Mouse (Mus musculus) ovary, adult 18-20 months (tissue): Measurements from ENCODE around the gene Gm10719.
"Not testable (repeated sequence)": the region's sequence is repeated elsewhere in the genome, so short reads cannot be mapped to it uniquely, and the experiment has no call there.

Source experiments
- DNase-seq: peaks from one replicate; pipeline ENCODE4 v3.0.0; 2022; ENCODE audit warnings: low spot score, mixed read lengths

Gm10719 gene

GRCm38 (mm10) chr9:3017108-3017507 is at the start of gene Gm10719:
TSS of gene Gm10719 (plus strand) at chr9:3017408.
- not testable (repeated sequence) for DNase-seq

DNA sequence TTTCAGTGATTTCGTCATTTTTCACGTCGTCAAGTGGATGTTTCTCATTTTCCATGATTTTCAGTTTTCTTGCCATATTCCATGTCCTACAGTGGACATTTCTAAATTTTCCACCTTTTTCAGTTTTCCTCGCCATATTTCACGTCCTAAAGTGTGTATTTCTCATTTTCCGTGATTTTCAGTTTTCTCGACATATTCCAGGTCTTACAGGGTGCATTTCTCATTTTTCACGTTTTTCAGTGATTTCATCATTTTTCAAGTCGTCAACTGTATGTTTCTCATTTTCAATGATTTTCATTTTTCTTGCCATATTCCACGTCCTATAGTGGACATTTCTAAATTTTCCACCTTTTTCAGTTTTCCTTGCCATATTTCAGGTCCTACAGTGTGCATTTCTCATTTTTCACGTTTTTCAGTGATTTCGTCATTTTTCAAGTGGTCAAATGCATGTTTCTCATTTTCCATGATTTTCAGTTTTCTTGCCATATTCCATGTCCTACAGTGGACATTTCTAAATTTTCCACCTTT is 16.7 kb upstream of the Gm10719 start, which contains the start of gene Gm10722:
Gm10722 (plus strand) TSS at position 478 of the 528 bp plus-strand sequence.
- peak; percentile 4 for DNase-seq

DNA sequence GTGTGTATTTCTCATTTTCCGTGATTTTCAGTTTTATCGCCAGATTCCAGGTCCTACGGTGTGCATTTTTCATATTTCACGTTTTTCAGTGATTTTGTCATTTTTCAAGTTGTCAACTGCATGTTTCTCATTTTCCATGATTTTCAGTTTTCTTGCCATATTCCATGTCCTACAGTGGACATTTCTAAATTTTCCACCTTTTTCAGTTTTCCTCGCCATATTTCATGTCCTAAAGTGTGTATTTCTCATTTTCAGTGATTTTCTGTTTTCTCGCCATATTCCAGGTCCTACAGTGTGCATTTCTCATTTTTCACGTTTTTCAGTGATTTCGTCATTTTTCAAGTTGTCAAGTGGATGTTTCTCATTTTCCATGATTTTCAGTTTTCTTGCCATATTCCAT is 16.2 kb upstream of the Gm10719 start:
- peak; percentile 2 for DNase-seq

DNA sequence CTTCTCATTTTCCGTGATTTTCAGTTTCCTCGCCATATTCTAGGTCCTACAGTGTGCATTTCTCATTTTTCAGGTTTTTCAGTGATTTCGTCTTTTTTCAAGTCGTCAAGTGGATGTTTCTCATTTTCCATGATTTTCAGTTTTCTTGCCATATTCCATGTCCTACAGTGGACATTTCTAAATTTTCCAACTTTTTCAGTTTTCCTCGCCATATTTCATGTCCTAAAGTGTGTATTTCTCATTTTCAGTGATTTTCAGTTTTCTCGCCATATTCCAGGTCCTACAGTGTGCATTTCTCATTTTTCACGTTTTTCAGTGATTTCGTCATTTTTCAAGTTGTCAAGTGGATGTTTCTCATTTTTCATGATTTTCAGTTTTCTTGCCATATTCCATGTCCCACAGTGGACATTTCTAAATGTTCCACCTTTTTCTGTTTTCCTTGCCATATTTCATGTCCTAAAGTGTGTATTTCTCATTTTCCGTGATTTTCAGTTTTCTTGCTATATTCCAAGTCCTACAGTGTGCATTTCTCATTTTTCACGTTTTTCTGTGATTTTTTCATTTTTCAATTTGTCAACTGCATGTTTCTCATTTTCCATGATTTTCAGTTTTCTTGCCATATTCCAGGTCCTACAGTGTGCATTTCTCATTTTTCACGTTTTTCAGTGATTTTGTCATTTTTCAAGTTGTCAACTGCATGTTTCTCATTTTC is 15.1 kb upstream of the Gm10719 start:
- DNase-seq: peak; percentile 90

GRCm38 (mm10) chr9:3002794-3003396 is 14.3 kb upstream of the Gm10719 start, which contains the start of gene Gm11168:
TSS of gene Gm11168 (plus strand) at chr9:3003346.
- DNase-seq: not testable (repeated sequence)

DNA sequence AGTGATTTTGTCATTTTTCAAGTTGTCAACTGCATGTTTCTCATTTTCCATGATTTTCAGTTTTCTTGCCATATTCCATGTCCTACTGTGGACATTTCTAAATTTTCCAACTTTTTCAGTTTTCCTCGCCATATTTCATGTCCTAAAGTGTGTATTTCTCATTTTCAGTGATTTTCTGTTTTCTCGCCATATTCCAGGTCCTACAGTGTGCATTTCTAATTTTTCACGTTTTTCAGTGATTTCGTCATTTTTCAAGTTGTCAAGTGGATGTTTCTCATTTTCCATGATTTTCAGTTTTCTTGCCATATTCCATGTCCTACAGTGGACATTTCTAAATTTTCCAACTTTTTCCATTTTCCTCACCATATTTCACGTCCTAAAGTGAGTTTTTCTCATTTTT is 11.0 kb upstream of the Gm10719 start:
- not testable (repeated sequence) for DNase-seq

DNA sequence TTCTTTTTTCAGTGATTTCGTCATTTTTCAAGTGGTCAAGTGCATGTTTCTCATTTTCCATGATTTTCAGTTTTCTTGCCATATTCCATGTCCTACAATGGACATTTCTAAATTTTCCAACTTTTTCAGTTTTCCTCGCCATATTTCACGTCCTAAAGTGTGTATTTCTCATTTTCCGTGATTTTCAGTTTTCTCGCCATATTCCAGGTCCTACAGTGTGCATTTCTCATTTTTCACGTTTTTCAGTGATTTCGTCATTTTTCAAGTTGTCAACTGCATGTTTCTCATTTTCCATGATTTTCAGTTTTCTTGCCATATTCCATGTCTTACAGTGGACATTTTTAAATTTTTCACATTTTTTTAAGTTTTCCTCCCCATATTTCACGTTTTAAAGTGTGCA is 10.6 kb upstream of the Gm10719 start:
- DNase-seq: peak; percentile 86

- DNase-seq: not testable (repeated sequence)
Measured at GRCm38 (mm10) chr9:3007272-3007671, 9.9 kb upstream of the Gm10719 start.

DNA sequence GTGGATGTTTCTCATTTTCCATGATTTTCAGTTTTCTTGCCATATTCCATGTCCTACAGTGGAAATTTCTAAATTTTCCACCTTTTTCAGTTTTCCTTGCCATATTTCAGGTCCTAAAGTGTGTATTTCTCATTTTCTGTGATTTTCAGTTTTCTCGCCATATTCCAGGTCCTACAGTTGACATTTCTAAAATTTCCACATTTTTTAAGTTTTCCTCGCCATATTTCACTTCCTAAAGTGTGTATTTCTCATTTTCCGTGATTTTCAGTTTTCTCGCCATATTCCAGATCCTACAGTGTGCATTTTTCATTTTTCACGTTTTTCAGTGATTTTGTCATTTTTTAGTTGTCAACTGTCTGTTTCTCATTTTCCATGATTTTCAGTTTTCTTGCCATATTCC is 7.9 kb upstream of the Gm10719 start:
- not testable (repeated sequence) for DNase-seq

DNA sequence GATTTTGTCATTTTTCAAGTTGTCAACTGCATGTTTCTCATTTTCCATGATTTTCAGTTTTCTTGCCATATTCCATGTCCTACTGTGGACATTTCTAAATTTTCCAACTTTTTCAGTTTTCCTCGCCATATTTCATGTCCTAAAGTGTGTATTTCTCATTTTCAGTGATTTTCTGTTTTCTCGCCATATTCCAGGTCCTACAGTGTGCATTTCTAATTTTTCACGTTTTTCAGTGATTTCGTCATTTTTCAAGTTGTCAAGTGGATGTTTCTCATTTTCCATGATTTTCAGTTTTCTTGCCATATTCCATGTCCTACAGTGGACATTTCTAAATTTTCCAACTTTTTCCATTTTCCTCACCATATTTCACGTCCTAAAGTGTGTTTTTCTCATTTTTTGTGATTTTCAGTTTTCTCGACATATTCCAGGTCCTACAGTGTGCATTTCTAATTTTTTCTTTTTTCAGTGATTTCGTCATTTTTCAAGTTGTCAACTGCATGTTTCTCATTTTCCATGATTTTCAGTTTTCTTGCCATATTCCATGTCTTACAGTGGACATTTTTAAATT is 5.1 kb upstream of the Gm10719 start:
- DNase-seq: not testable (repeated sequence)

GRCm38 (mm10) chr9:3012733-3013279 is 4.4 kb upstream of the Gm10719 start, which contains the start of gene Gm10721:
TSS of gene Gm10721 (plus strand) at chr9:3013140.
- not testable (repeated sequence) for DNase-seq

GRCm38 (mm10) chr9:3015354-3015753 is 1.9 kb upstream of the Gm10719 start, which contains the start of gene Gm10720:
TSS of gene Gm10720 (plus strand) at chr9:3015654.
- not testable (repeated sequence) for DNase-seq

GRCm38 (mm10) chr9:3015896-3016295 is 1.3 kb upstream of the Gm10719 start:
- DNase-seq: not testable (repeated sequence)

DNA sequence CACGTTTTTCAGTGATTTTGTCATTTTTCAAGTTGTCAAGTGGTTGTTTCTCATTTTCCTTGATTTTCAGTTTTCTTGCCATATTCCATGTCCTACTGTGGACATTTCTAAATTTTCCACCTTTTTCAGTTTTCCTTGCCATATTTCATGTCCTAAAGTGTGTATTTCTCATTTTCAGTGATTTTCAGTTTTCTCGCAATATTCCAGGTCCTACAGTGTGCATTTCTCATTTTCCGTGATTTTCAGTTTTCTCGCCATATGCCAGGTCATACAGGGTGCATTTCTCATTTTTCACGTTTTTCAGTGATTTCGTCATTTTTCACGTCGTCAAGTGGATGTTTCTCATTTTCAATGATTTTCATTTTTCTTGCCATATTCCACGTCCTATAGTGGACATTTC is 1.7 kb downstream of the Gm10719 start:
- not testable (repeated sequence) for DNase-seq

DNA sequence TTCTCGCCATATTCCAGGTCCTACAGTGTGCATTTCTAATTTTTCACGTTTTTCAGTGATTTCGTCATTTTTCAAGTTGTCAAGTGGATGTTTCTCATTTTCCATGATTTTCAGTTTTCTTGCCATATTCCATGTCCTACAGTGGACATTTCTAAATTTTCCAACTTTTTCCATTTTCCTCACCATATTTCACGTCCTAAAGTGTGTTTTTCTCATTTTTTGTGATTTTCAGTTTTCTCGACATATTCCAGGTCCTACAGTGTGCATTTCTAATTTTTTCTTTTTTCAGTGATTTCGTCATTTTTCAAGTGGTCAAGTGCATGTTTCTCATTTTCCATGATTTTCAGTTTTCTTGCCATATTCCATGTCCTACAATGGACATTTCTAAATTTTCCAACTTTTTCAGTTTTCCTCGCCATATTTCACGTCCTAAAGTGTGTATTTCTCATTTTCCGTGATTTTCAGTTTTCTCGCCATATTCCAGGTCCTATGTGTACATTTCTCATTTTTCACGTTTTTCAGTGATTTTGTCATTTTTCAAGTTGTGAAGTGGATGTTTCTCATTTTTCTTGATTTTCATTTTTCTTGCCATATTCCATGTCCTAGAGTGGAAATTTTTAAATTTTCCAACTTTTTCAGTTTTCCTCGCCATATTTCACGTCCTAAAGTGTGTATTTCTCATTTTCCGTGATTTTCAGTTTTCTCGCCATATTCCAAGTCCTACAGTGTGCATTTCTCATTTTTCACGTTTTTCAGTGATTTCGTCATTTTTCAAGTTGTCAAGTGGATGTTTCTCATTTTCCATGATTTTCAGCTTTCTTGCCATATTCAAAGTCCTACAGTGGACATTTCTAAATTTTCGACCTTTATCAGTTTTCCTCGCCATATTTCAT is 2.9 kb downstream of the Gm10719 start:
- peak; percentile 41 for DNase-seq

- peak; percentile 62 for DNase-seq
Measured at GRCm38 (mm10) chr9:3022316-3023008, 5.3 kb downstream of the Gm10719 start.

- peak; percentile 2 for DNase-seq
Measured at GRCm38 (mm10) chr9:3023312-3023984, 6.2 kb downstream of the Gm10719 start, which contains the start of gene Gm10718. TSS of gene Gm10718 (plus strand) at chr9:3023547.

GRCm38 (mm10) chr9:3023985-3024648 is 6.9 kb downstream of the Gm10719 start:
- DNase-seq: peak; percentile 83

GRCm38 (mm10) chr9:3024912-3025467 is 7.8 kb downstream of the Gm10719 start, which contains the start of gene Gm10717:
TSS of gene Gm10717 (plus strand) at chr9:3025417.
- DNase-seq: peak; percentile 50
